Mouse (Mus musculus): ENCODE data around the gene Rps12. TPM values are rescaled to one million over a fixed set of nuclear protein-coding genes. Genes with fewer than 3 reads are reported as not detected.
"Not testable (repeated sequence)": the region's sequence is repeated elsewhere in the genome, so short reads cannot be mapped to it uniquely, and the experiment has no call there.

The Rps12 gene
- polyA plus RNA-seq, 1 experiment from 2014 or later, result 142 TPM

DNA sequence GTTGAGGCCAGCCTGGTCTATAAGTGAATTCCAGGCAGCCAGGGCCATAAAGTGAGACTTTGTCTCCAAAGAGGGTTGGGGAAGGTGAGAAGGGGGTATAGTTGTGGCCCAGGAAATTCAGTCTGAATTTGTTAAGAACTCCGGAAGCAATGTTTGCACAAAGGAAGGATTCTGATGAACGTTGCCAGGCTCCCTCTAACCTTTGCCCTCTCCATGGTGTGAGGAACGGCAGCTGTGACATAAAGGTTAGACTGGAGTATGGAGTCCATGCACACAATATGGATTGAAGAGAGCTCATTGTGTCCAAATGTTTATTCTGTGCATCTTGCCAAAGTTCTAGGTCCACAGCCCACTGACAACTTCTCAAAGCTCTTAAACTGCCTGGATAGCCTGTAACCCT lies 12.9 kb upstream of the Rps12 start:
- Histone ChIP-seq H3K27me3 (no peaks in the 10 kb centered on the region), H3K4me2 (no peak overlapping the region), H3K27ac (no peak overlapping the region), H3K4me3 (no peak overlapping the region), H3K9ac (no peak overlapping the region), H3K36me3 (ENCODE audit: poor library complexity, severe bottlenecking) (peaks cover 37% of the 10 kb centered on the region), H3K9me3 (replicated peaks) (no peaks in the 10 kb centered on the region), H3K4me1 (peaks cover 13% of the 10 kb centered on the region)
- WGBS, result 37% methylated on average over 3 of the region's 3 CpGs
- no peak for ATAC-seq

DNA sequence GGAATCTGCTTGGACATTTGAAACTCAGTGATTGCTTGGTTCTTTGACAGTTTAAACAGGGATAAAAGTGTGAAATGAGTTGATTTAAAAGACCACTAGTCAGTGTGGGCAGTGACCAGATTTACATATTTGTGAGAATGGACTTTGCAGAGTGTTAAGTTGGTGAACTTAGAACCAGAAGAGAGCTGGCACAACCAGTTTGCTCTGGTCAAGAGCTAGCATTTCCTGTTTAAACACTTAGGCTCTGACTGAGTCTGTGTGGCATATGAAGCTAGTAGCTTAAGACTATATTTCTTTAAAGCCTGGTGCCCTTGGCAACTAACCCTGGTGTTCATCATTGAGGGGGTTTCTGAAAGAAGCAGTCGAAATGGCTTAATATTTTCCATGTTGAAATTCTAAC lies 11.1 kb upstream of the Rps12 start:
- Histone ChIP-seq H3K9me3 (replicated peaks) (no peaks in the 10 kb centered on the region), H3K36me3 (ENCODE audit: poor library complexity, severe bottlenecking) (peaks cover 23% of the 10 kb centered on the region), H3K9ac (0 out of 2 replicates have a peak overlapping the region, but pooled peaks have one; percentile 12), H3K27me3 (no peaks in the 10 kb centered on the region), H3K4me1 (peaks cover 13% of the 10 kb centered on the region), H3K4me3 (peak overlapping the region; percentile 12; the same call in 1 of the 2 replicates), H3K27ac (no peak overlapping the region), H3K4me2 (peak overlapping the region; percentile 74)
- WGBS, result 90% methylated on average over 1 of the region's 1 CpGs
- no peak for ATAC-seq

DNA sequence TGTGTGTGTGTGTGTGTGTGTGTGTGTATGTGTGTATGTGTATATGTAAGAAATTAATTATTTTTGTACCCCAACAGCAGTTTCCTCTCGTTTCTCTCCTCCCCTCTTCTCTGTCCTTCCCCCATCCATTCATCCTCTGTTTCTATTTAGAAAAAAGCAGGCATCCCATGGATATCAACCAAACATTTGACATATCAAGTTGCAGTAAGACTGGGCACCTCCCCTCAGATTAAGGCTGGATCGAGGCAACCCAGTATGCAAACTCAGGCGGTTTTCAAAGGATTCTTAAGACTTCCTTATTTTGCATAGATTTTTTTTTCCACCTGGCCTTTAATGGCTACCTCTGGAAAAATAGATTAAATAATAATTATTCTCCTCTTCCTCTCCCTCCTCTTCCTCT lies 10.5 kb upstream of the Rps12 start:
- peak; percentile 41; the same call in 1 of the 2 replicates for ATAC-seq
- H3K27me3 ChIP-seq, result no peaks in the 10 kb centered on the region
- peak overlapping the region; percentile 86 for H3K9ac ChIP-seq
- H3K36me3 ChIP-seq (ENCODE audit: poor library complexity, severe bottlenecking), result peaks cover 19% of the 10 kb centered on the region
- peaks cover 13% of the 10 kb centered on the region for H3K4me1 ChIP-seq
- 11% methylated on average over 3 of the region's 3 CpGs for WGBS
- peak overlapping the region; percentile 74 for H3K4me2 ChIP-seq
- H3K9me3 ChIP-seq (replicated peaks), result no peaks in the 10 kb centered on the region
- H3K27ac ChIP-seq, result no peak overlapping the region
- H3K4me3 ChIP-seq, result peak overlapping the region; percentile 66

DNA sequence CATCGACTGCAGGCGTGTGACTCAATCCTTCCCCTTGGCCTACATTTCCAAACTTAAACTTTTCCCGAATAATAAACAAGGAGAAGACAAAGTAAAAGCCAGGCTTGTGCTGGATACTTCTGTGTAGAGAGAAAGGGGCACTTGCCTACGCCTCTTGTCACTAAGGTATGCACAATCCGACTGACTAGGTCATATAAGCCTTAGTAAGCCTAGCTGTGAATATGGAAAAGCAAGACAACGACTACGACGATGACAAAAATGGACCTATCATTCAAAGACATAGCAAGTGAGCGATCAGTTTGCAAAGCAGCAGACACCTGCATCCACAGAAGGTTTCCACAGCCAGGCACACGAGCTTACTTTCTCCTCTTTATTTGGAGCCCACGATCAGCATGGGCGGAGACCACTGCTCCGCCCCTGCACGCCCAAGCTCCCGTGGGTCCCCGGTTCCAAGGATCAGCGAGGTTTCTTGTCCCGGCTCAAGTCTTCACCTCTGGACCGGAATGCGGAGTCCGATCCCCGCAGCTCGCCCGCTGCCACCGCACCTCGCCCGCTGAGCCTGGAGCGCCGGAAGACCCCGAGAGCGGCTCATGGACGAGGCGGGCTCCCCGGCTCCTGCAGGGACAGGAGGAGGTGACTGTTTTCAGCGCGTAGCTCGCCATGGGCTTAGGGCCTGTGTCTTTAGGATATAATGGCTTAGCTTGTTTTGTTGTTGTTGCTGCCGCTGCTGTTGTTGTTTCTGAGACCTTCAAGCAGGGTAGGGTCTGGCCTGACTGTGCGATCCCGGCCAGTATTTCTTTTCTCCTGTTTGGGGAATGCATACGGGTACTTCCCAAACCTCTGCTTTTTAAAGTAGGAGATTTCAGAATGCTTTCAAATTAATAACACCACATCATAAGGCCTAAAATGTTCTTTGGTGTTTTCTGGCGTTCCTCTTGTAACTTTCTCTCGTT lies 9.8 kb upstream of the Rps12 start, which contains the start of gene Slc18b1:
Gene Slc18b1, plus strand, starts transcription at position 436 of the 953 bp plus-strand sequence.
- no peaks in the 10 kb centered on the region for H3K9me3 ChIP-seq (replicated peaks)

DNA sequence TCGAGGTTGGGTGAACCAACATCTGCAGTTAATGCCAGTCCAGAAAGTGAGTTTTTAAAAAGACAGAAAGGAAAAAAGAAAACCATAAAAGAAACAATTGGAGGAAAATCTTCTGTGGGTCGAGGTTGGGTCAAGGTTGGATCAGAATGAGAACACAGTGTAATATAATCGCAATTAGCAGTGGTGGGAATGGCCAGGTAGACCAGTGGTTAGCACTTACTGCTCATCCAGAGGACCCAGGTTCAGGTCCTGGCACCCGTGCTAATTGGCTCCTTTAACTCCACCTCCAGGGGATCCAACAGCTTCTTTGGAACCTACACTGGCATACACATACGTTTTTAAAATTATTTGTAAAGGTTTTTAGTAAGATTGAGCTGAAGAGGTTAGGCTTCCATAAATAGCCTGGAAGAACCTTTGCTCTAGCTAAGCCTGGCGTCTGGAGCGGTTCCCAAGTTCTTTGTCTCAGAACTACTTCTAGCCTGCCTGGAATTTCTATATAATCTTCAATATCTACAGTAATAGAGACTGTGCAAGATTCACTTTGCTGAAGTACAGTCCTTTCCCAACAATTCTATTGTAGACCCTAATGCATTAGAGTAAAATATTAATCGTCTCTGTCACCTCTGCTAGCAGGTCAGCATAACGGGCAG lies 8.9 kb upstream of the Rps12 start:
- Histone ChIP-seq H3K4me3 (peak overlapping the region; percentile 66), H3K9me3 (replicated peaks) (no peaks in the 10 kb centered on the region), H3K27ac (no peak overlapping the region), H3K4me1 (peaks cover 13% of the 10 kb centered on the region), H3K9ac (peak overlapping the region; percentile 86; the same call in 1 of the 2 replicates), H3K27me3 (no peaks in the 10 kb centered on the region), H3K36me3 (ENCODE audit: poor library complexity, severe bottlenecking) (peaks cover 3% of the 10 kb centered on the region), H3K4me2 (peak overlapping the region; percentile 74)
- 43% methylated on average over 9 of the region's 9 CpGs for WGBS
- peak; percentile 11 for ATAC-seq

More for the DNA sequence above, 9.8 kb upstream of the Rps12 start, which contains the start of gene Slc18b1:
- Histone ChIP-seq H3K27ac (peak within 1 kb of the TSS; percentile 52; the same call in 1 of the 2 replicates), H3K4me3 (peak within 1 kb of the TSS; percentile 66), H3K4me2 (peak within 1 kb of the TSS; percentile 74), H3K36me3 (ENCODE audit: poor library complexity, severe bottlenecking) (peaks cover 11% of the 10 kb centered on the region), H3K27me3 (no peaks in the 10 kb centered on the region), H3K4me1 (peaks cover 13% of the 10 kb centered on the region), H3K9ac (peak within 1 kb of the TSS; percentile 86)
- WGBS, result 2% methylated on average over 43 of the region's 43 CpGs
- peak; percentile 83 for ATAC-seq

DNA sequence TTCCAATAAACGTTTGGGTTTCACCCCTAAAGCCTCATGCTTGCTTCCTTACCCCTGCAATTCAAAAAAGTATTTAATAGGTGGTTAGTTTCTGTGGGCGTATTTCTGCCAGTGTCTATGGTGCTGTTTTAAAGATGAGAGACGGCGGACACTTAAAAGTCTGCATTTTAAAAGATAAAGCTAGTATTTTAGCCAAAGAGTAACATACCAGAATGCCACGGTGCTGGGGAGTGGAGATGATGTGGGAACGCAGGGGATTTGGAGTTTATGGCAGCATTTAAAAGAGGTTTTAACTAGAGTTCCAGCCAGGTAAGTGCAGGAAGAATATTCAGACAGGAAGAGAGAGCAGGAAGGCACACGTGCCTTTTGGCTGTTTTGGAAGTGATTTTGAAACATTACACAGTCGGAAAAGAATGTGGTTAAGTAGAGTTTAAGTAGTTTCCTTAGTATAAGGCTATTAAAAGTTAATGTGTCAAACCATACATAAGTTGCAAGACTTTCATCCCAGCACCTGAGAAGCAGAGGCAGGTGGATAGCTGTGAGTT lies 1.1 kb upstream of the Rps12 start:
- Histone ChIP-seq H3K4me3 (peak overlapping the region; percentile 88), H3K36me3 (ENCODE audit: poor library complexity, severe bottlenecking) (peaks cover 27% of the 10 kb centered on the region), H3K9ac (peak overlapping the region; percentile 83), H3K9me3 (replicated peaks) (no peaks in the 10 kb centered on the region), H3K4me1 (peaks cover 37% of the 10 kb centered on the region), H3K4me2 (peak overlapping the region; percentile 77), H3K27ac (peak overlapping the region; percentile 69; the same call in 1 of the 2 replicates), H3K27me3 (no peaks in the 10 kb centered on the region)
- ATAC-seq, result no peak
- WGBS, result 13% methylated on average over 8 of the region's 8 CpGs

DNA sequence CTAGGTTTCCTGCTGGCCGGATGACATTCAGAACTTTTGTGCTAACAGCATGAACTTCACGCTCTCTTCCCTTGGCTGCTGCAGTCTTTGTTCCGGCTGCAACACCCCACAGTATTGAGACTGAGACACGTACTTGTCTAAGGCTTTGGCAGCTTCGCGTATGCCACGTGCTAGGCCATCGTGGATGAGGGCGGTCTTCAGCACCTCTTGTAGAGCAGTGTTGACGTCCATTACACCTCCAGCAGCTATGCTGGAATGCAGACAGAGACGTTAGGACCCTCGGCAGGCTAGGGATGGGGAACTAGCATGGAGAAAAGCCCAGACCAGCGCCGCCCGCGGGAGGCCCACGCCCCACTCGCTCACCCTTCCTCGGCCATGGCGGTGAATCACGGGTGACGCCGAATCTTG lies 440 bp downstream of the Rps12 start:
- not testable (repeated sequence) for H3K27ac ChIP-seq; H3K27me3 ChIP-seq; H3K9me3 ChIP-seq (replicated peaks)
- peak; percentile 69 for ATAC-seq
- WGBS, result under 1% methylated on average over 23 of the region's 23 CpGs
- Histone ChIP-seq H3K4me2 (peak overlapping the region; percentile 96), H3K4me1 (peaks cover 37% of the 10 kb centered on the region), H3K4me3 (peak overlapping the region; percentile 88), H3K9ac (peak overlapping the region; percentile 96), H3K36me3 (ENCODE audit: poor library complexity, severe bottlenecking) (peaks cover 33% of the 10 kb centered on the region)

DNA sequence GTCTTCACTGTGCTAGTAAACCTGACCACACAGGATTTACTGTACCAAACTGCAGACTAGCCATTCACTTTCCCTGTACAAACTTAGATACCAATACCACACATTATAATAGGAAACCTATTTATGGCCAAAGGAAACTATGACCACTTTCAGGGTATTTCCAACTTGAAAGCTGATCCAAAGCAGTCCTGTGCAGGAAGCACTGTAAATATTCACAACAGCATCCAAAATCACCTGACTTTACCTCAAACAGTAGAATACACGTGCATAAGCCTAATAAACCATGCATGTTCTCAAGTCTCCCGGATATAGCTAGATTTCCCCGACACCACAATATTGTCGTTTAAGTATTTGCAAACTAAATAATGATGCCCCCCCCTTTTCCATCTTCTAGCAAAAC lies 1.0 kb downstream of the Rps12 start:
- Histone ChIP-seq H3K4me2 (peak overlapping the region; percentile 96), H3K4me3 (peak overlapping the region; percentile 88), H3K9ac (peak overlapping the region; percentile 96), H3K27ac (no peak overlapping the region), H3K27me3 (no peaks in the 10 kb centered on the region), H3K9me3 (replicated peaks) (no peaks in the 10 kb centered on the region), H3K4me1 (peaks cover 37% of the 10 kb centered on the region), H3K36me3 (ENCODE audit: poor library complexity, severe bottlenecking) (peaks cover 38% of the 10 kb centered on the region)
- WGBS, result under 1% methylated on average over 4 of the region's 4 CpGs
- no peak for ATAC-seq

DNA sequence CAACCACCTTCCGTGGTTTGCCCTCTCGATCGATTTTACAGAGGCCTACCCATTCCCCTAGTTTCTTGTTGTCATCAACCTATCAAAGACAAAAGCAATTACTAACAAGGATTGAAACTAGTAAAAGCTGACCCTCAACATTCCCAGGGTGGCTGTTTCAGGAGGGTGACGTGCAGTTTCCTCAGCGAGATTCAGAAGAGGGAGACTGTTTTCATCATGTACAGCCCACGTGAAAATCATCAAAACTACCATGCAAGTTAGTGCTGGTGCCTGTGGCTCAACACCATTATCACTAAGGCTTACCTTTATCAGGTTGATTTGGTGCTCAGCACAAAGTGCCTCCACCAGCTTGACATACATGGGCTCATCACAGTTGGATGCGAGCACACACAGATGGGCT lies 1.5 kb downstream of the Rps12 start:
- 43% methylated on average over 7 of the region's 7 CpGs for WGBS

DNA sequence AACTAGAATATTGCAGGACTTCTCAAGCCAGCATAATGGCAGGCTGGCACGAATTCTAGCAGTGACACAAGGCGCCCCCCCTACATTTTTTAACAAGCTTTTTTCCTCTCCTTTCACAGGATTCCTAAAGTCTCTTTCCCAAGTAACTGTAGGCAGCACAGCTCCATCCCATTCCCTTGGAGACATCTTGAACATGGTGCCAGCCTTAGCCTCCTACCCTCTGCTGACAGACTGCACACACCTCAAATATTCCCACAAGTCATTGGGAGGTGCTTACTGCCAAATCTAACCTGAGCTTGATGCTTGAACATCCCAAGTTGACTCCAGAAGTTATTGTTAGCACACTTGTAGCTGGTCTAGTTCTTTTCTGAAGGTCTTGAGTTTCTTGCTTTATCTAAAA lies 3.0 kb downstream of the Rps12 start:
- Histone ChIP-seq H3K27ac (no peak overlapping the region), H3K4me1 (peaks cover 37% of the 10 kb centered on the region), H3K9ac (no peak overlapping the region), H3K4me3 (no peak overlapping the region), H3K36me3 (ENCODE audit: poor library complexity, severe bottlenecking) (peaks cover 41% of the 10 kb centered on the region), H3K9me3 (replicated peaks) (no peaks in the 10 kb centered on the region), H3K4me2 (no peak overlapping the region), H3K27me3 (no peaks in the 10 kb centered on the region)
- WGBS, result 38% methylated on average over 2 of the region's 2 CpGs
- ATAC-seq, result no peak

More for the DNA sequence above, 1.5 kb downstream of the Rps12 start:
- H3K27ac ChIP-seq; ATAC-seq; H3K9me3 ChIP-seq (replicated peaks); H3K27me3 ChIP-seq: not testable (repeated sequence)
- peak overlapping the region; percentile 96 for H3K4me2 ChIP-seq
- peak overlapping the region; percentile 96 for H3K9ac ChIP-seq
- peaks cover 37% of the 10 kb centered on the region for H3K4me1 ChIP-seq
- H3K36me3 ChIP-seq (ENCODE audit: poor library complexity, severe bottlenecking), result peaks cover 41% of the 10 kb centered on the region
- H3K4me3 ChIP-seq, result peak overlapping the region; percentile 88

DNA sequence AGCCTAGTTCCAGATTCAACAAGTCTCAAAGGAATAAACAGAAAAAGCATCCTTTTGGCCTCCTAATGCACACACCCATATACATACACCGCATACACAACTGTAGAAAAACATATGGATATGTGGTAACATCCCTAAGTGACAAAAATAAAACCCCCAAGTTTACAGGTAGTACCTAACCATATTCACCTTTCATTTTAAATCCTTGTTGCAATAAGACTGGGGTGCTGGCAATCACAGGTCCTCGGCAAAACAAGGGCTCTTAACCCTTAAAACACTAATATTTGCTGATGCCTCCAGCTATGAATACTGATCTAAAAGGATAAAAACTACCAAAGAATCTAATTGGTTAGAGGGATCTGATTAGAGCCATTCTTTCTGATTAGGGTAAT lies 3.6 kb downstream of the Rps12 start:
- WGBS, result 23% methylated on average over 2 of the region's 2 CpGs

More for the DNA sequence above, 3.6 kb downstream of the Rps12 start:
- Histone ChIP-seq H3K4me3 (no peak overlapping the region), H3K27ac (no peak overlapping the region), H3K36me3 (ENCODE audit: poor library complexity, severe bottlenecking) (peaks cover 44% of the 10 kb centered on the region), H3K4me2 (no peak overlapping the region), H3K9me3 (replicated peaks) (no peaks in the 10 kb centered on the region), H3K4me1 (peaks cover 36% of the 10 kb centered on the region), H3K9ac (no peak overlapping the region), H3K27me3 (no peaks in the 10 kb centered on the region)
- no peak for ATAC-seq

All from forebrain, embryonic 13.5 days (tissue).